Mouse (Mus musculus) spleen, adult 2 months (tissue): ENCODE results near the gene Cd1d1.
"Not testable (repeated sequence)": the region's sequence is repeated elsewhere in the genome, so short reads cannot be mapped to it uniquely, and the experiment has no call there.

Experiments
- CTCF ChIP-seq: fragments of 200-500 bp; IDR thresholded peaks from 2 replicates; pipeline ENCODE4 v1.5.1; 2011; ENCODE audit warnings: mild to moderate bottlenecking, inconsistent platforms; ENCODE audit not compliant: insufficient read depth, insufficient read length, insufficient replicate concordance; ENCODE audit errors: extremely low read depth
- POLR2A ChIP-seq: fragments of 200-500 bp; IDR thresholded peaks from 2 replicates; pipeline ENCODE4 v1.6.1; 2011; ENCODE audit warnings: low read depth, low read length, inconsistent platforms

GRCm38 (mm10) chr3:87012406-87012805, 13.2 kb upstream of the Cd1d1 start:
- TF ChIP-seq POLR2A, CTCF: not testable (repeated sequence)
